ENCODE assay signal across 16 mouse cellular contexts in the genomic region with DNA sequence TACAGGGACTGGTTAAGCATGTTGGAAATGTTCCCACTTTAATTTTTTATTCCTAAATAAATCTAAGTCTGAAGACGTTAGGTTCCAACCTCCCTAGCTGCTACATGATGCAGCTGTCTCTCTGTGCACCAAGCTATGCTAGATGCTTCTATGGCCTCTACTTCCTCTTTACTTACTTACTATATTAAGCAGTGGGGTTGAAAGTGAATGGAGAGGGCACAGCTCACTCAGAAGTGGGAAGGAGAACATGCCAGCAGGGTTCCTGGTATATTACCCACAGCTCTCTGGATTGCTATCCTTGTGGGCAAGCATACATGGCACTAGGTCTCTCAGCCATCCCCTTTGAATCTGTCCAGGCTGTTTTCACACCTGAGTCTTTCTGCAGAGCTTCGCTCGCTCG.
A peak's percentile ranks its signal among the peaks of the same experiment; 100 is the strongest.
DNase-seq lines count a peak whose midpoint lies in the region; ATAC-seq and TF ChIP-seq lines count a peak whose summit lies in the region.
"Had no signal": no experiment of that assay in that cellular context is flagged by ENCODE, and none has a peak within 500 bp of the region (broad histone marks: within the 10 kb centered on the region; RNA-seq: fewer than 3 reads in every experiment).

No protein-coding gene starts in this region.

- peak; percentile 16 for DNase-seq in kidney, adult 2 months
- DNase-seq in kidney, postnatal 25 days = no peak
- peak; percentile 46 for DNase-seq in thymus, postnatal 0 days (ENCODE audit: low spot score)
- DNase-seq in thymus, adult 18-20 months = no peak
- DNase-seq in thymus, postnatal 4 days = peak; percentile 52
- DNase-seq in urinary bladder, postnatal 25 days (ENCODE audit: low spot score) = no peak
- no peak for DNase-seq in embryo, embryonic 9.5 days (ENCODE audit: extremely low spot score)
- DNase-seq: cerebellum, adult 9-11 months; gastrocnemius, postnatal 10 days; layer of hippocampus, adult 9-11 months had no signal

- H3K27me3 ChIP-seq in kidney, adult 2 months (replicated peaks; ENCODE audit: control insufficient read depth, insufficient read depth, low read length) = no peaks in the 10 kb centered on the region
- no peaks in the 10 kb centered on the region for H3K27me3 ChIP-seq in intestine, embryonic 16.5 days (replicated peaks; ENCODE audit: control insufficient read depth, insufficient read depth, low read length)
- H3K27me3 ChIP-seq: embryonic facial prominence, embryonic 13.5 days; forebrain, embryonic 13.5 days; hindbrain, embryonic 15.5 days; liver, embryonic 15.5 days had no signal

- no peak overlapping the region for H3K27ac ChIP-seq in kidney, adult 2 months (ENCODE audit: insufficient read depth, low read depth, low read length)
- H3K27ac ChIP-seq in intestine, embryonic 16.5 days (ENCODE audit: low read length) = peak overlapping the region; percentile 36; the same call in 1 of the 2 replicates
- H3K27ac ChIP-seq: embryonic facial prominence, embryonic 13.5 days; forebrain, embryonic 13.5 days; hindbrain, embryonic 15.5 days; liver, embryonic 15.5 days had no signal

- no peak overlapping the region for H3K9ac ChIP-seq in intestine, embryonic 16.5 days (ENCODE audit: low read depth, low read length)
- H3K9ac ChIP-seq: embryonic facial prominence, embryonic 13.5 days; forebrain, embryonic 13.5 days; hindbrain, embryonic 15.5 days; liver, embryonic 15.5 days had no signal

- ATAC-seq in intestine, embryonic 16.5 days = peak; percentile 62; the same call in 1 of the 2 replicates
- ATAC-seq: forebrain, embryonic 13.5 days had no signal

- H3K9me3 ChIP-seq in intestine, embryonic 16.5 days (ENCODE audit: control insufficient read depth, low read length) = no peaks in the 10 kb centered on the region
- H3K9me3 ChIP-seq: embryonic facial prominence, embryonic 13.5 days; forebrain, embryonic 13.5 days; hindbrain, embryonic 15.5 days; liver, embryonic 15.5 days had no signal

- TF ChIP-seq POLR2A in kidney, adult 2 months (IDR thresholded peaks at IDR 0.05; ENCODE audit: low read depth, low read length) = no peak

- WGBS in kidney, adult 2 months = 74% methylated on average over 4 of the region's 4 CpGs
- WGBS in intestine, embryonic 16.5 days = 62% methylated on average over 4 of the region's 4 CpGs

- no peaks in the 10 kb centered on the region for H3K4me1 ChIP-seq in kidney, adult 2 months (ENCODE audit: control insufficient read depth, insufficient read depth, low read length)
- no peaks in the 10 kb centered on the region; the same call in 1 of the 2 replicates for H3K4me1 ChIP-seq in intestine, embryonic 16.5 days (ENCODE audit: control insufficient read depth, insufficient read depth, low read length)
- H3K4me1 ChIP-seq: embryonic facial prominence, embryonic 13.5 days; forebrain, embryonic 13.5 days; hindbrain, embryonic 15.5 days; liver, embryonic 15.5 days had no signal

- no peaks in the 10 kb centered on the region for H3K36me3 ChIP-seq in kidney, adult 2 months (ENCODE audit: control insufficient read depth, insufficient read depth, low read length)
- no peaks in the 10 kb centered on the region for H3K36me3 ChIP-seq in intestine, embryonic 16.5 days (ENCODE audit: control insufficient read depth, insufficient read depth, low read length)
- H3K36me3 ChIP-seq: embryonic facial prominence, embryonic 13.5 days; hindbrain, embryonic 15.5 days; liver, embryonic 15.5 days had no signal

- TF ChIP-seq CTCF in kidney, adult 2 months (conservative IDR thresholded peaks at IDR 0.05; ENCODE audit: insufficient read depth, insufficient read length, low read depth, low read length) = no peak

- no peak overlapping the region for H3K4me2 ChIP-seq in intestine, embryonic 16.5 days (ENCODE audit: low read depth, low read length)
- H3K4me2 ChIP-seq: embryonic facial prominence, embryonic 13.5 days; forebrain, embryonic 13.5 days; hindbrain, embryonic 15.5 days; liver, embryonic 15.5 days; midbrain, embryonic 11.5 days had no signal

- no peak overlapping the region for H3K4me3 ChIP-seq in kidney, adult 2 months (ENCODE audit: insufficient read depth, low read depth, low read length)
- no peak overlapping the region for H3K4me3 ChIP-seq in intestine, embryonic 16.5 days (ENCODE audit: low read length)
- H3K4me3 ChIP-seq: embryonic facial prominence, embryonic 13.5 days; forebrain, embryonic 13.5 days; hindbrain, embryonic 15.5 days; liver, embryonic 15.5 days had no signal

Comparison
In these comparisons a context has a peak if more than half of its experiments do, and no peak if none do; other contexts are left out.
1. DNase-seq: peak in kidney, adult 2 months (single experiment), thymus, postnatal 0 days (single experiment) and thymus, postnatal 4 days (single experiment); none in kidney, postnatal 25 days (0 of 2), thymus, adult 18-20 months (0 of 2), urinary bladder, postnatal 25 days (single experiment) and embryo, embryonic 9.5 days (single experiment).